Mouse (Mus musculus) layer of hippocampus, postnatal 10 days (tissue): ENCODE measurements around the gene Gm16485. TPM values are rescaled to one million over a fixed set of nuclear protein-coding genes. Genes with fewer than 3 reads are reported as not detected.
A peak's percentile ranks its signal among the peaks of the same experiment; 100 is the strongest.

Experiments
- DNase-seq, 2 experiments: peaks; one replicate each; pipeline ENCODE4 v3.0.0; 2021; ENCODE audit warnings: low spot score in 2 of 2
- long read RNA-seq: library from polyadenylated mRNA; stranded (forward); transcript quantifications from one replicate; pipeline ENCODE4 v2.0.0, GENCODE M21; 2023
- total RNA-seq, 2 experiments: library from RNA; stranded (reverse); gene quantifications; 2 replicates each; pipeline ENCODE4 v1.2.3; 2021

Gene Gm16485
- 1 to 10 TPM; 4.3 to 5.1 TPM for total RNA-seq
- long read RNA-seq = 0 reads

DNA sequence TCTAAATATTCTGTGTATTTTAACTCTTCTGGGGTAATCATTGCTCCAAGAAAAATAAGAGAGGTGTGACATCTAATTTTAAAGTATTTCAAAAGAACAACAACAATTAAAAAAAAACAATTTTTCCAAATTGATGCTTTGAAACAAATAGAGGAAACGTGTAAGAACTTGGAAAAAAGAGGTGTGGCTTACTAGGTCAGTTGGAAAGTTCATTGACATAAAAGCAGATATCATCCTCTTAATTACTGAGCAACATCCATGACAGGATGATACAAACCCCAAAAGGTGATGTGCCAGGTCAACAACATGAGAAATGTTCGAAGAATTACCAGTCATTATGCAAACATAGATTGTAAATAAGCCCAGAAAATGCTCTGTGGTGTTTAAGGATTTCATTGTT, at the start of gene Gm16485:
TSS of gene Gm16485 (plus strand) at position 301 of the 400 bp plus-strand sequence.
- DNase-seq = no peak

DNA sequence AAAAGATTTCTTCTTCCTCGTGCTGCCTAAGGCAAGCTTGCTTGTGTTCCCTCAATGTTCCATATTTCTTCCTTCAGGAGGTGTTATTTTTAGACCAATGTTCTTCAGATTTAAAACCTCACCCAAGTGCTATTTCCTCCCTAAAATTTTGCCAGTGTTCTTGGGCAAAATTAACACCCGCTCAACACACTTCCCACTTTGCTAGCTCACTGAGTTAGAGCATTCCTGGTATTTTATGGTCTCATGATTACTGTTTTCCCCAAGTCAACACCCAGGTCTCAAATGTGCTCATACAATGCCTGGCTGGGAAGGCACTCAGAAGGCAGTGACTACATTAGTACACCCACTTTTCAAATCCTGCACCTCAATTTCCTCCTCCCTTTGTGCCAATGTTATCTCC, 44.0 kb upstream of the Gm16485 start:
- DNase-seq = no peak

DNA sequence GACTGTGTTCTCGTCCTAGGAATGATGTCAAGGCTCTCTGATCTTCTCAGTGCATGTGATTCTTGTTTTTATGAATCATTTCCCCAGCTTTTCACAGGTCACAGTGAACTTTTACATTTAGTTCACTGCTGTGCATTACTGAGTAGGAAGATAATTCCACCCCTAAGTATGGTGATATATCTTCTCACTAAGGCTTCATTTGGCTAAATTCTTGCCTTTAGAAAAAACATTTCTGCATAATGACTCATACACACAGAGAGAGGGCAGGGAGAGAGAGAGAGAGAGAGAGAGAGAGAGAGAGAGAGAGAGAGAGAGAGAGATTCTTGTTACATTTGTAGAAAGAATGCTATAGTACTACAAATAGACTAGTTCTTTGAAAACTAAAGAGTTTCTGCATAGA, 33.8 kb upstream of the Gm16485 start:
- no peak for DNase-seq

DNA sequence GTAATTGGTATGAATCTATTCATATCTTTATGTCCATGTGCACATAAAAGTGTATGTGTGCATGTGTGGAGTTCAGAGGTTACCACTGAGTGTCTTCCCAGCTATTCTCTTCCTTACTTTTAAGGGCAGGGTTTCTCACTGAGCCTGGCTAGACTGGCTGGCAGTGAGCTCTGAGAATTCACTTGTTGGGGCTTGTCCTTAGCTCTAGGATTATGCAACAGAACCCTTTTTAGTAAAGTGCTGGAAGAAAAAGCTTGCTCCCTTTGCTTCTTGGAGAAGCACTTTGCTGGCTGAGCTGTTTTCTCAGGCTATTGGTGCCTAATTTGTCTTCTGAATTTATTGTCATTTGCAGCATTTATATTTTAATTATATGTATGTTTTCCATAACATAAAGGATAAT, 18.3 kb upstream of the Gm16485 start:
- no peak for DNase-seq

DNA sequence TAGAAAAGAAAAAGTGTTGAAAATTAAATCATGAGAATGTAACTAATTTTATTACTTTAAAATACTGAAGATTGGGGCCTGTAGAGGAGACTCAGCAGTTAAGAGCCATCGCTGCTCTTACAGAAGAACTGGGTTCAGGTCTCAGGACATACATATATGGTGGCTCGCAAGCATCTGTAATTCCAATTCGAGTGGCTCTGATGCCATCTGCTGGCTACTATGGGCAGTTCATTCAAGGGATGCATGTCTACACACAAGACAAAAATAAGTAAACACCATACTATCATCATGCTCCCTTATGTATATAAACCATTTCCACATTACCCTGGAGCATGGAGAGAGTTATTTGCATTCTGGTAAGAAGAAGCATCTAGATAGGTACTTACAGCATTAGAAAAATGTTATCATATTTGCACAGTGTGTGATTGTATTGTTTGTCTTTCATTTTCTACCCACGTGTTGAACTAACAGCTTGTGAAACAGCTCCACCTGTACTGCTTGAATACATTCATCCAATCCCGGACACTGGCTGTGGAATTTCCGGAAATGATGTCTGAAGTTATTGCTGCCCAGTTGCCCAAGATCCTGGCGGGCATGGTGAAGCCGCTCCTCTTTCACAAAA, 7.0 kb upstream of the Gm16485 start:
- DNase-seq = peak; percentile 28 to 41

DNA sequence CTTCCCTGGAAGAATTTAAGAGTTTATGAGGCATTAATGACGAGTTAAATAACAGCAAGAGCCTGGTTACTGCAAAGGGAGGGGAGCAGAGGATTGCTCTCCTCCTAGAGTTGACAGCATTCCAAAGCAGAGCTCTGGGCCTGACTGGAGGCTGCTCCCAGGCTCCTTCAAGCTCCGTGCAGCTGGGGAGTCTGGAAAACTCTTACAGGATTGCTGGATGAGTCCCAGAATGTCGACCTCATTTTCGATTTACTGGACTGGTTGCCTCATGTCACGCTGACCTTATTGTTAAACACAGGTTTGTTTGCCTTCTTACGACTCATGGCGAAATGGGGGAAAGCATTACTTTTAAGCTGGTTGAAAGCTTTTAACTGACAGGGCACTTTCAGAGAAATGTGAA, 1.4 kb upstream of the Gm16485 start:
- no peak for DNase-seq

DNA sequence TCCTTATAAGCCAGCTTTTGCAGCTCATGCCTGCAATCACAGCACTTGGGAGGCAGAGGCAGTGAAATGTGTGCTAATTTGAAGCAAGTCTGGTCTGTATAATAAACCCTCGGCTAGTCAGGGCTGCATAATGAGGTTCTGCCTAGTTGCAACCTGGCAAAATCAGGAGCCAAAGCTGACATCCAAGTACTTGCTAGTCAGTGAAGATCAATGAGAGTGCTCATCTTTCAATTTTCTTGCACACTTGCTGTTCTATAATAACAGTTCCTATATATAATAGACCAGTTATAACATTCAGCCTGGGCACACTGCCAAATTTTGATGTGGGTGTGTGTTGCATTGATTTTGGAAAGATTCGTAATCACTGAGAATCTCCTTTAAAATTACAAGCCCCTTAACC, 6.2 kb downstream of the Gm16485 start:
- DNase-seq = no peak

DNA sequence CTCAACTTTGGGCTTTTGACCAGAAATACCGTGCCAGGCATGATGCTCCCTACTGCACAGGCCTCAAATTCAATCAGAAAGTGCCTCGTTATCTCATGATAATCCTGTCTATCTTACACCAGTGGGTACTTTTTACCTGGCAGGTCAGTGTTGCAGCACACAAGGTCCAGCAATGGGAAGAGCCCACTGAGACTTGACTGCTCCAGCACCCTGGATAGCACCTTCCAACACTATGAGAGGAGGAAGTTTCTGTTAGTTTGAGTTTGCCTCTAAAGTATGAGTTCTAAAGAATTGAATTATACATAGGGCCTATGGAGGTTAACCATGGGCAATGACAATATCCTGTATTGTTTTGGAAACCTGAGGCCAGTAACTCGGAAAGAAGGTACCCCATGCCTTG, 10.7 kb downstream of the Gm16485 start:
- no peak for DNase-seq

DNA sequence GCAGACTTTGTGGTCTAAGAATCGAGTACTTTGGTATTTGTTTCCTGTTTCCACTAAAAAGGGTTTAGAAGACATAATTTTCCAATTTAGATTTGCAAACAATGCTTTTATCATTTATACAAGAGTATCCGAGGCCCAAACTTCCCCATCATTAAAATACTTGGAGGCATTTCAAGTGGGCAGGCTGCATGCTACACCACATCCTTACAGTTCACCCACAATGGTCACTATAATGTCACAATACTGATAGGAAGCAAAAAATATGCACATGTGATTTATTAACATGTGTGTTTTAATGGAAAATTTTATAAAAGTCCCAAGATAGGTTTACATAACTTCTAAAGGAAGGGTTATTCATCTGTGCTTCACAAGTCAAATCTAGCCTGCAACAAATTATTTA, 24.9 kb downstream of the Gm16485 start:
- no peak for DNase-seq

DNA sequence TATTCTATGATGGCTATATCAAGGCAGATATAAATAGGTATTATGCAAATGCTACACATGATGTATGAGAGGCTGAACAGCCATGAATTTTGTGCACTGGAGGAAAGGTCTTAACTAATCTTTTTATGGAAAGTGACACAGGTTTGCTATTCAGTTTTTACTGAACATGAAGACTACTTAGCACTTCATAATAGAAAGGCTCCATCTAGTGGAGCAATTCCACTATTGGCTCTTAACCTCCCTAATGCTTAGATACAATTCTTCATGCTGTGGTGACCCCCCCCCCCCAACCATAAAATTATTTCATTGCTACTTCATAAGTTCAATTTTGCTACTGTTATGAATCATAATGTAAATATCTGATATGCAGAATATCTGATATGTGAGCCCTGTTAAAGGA, 29.6 kb downstream of the Gm16485 start:
- no peak for DNase-seq

DNA sequence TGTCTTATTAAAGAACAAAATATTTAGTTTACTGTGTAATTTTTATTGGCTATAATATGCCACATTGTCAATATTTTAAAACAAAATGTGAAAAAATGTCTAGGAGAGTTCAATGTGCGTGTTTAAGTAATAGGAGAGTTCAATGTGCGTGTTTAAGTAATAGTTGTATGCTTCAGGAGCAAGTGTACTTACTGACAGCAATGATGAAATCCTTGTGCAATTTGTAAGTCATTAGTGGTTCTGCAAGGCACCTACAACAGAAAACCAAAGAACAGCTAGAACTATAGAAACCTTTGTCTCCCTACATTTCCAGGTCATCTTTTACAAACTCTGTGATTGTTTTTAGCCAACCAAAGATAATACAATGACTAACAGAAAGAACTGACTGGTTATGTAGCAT, 43.5 kb downstream of the Gm16485 start:
- no peak for DNase-seq

Other genes starting within 250 kb of the Gm16485 start
- 1 to 10 TPM; 9.2 to 9.3 TPM for gene Pgr, start 72.0 kb upstream of the Gm16485 start, total RNA-seq